Mouse (Mus musculus): ENCODE data around the gene Ap2b1. TPM values are rescaled to one million over a fixed set of nuclear protein-coding genes. Genes with fewer than 3 reads are reported as not detected.
"Not testable (repeated sequence)": the region's sequence is repeated elsewhere in the genome, so short reads cannot be mapped to it uniquely, and the experiment has no call there.

Gene Ap2b1
- total and polyA plus RNA-seq, 2 experiments = 16.3 to 25.4 TPM

- H3K4me3 ChIP-seq (ENCODE audit: insufficient read depth, low read depth, low read length) = no peak overlapping the region
- no peaks in the 10 kb centered on the region; the same call in 1 of the 2 replicates for H3K4me1 ChIP-seq (ENCODE audit: control insufficient read depth, insufficient read depth, low read length)
- peaks cover 6% of the 10 kb centered on the region; the same call in 1 of the 2 replicates for H3K79me2 ChIP-seq (ENCODE audit: control insufficient read depth, insufficient read depth, low read length)
- DNase-seq (ENCODE audit: extremely low read depth, low read depth, low spot score) = no peak
- H3K27ac ChIP-seq (replicated peaks; ENCODE audit: insufficient read depth, low read depth, low read length) = no peak overlapping the region
- WGBS = 72% methylated on average over 5 of the region's 5 CpGs
- TF ChIP-seq CTCF (IDR thresholded peaks at IDR 0.05; ENCODE audit: low read depth, low read length) (no peak), POLR2A (IDR thresholded peaks at IDR 0.05; ENCODE audit: extremely low read depth, insufficient read depth, low read length) (no peak)
- peaks cover 16% of the 10 kb centered on the region for H3K36me3 ChIP-seq (ENCODE audit: control insufficient read depth, insufficient read depth, low read length)
- H3K27me3 ChIP-seq (ENCODE audit: control insufficient read depth, insufficient read depth, low read length) = no peaks in the 10 kb centered on the region
- H3K9ac ChIP-seq (ENCODE audit: low read depth, low read length) = no peak overlapping the region
Observed at GRCm38 (mm10) chr11:83312471-83312870, 13.6 kb downstream of the Ap2b1 start.

DNA sequence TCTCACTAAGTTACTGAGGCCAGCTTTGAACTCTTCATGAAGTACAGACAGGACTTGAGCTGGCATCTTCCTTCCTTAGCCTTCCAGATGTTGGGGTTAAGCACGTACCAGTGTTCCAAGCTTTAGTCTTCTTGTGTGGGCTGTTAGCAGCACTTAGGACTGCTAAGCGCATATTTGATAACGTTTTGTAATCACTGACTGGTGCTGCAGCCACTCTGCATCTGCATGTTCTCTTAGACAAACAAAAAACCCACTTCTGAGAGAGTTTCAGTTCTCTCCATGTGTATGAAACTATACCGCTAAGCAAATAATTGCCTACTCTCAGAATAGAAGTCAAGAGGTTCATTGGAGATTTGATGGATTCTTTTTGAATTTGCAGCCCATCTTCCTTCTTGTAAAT lies 20.2 kb downstream of the Ap2b1 start:
- Histone ChIP-seq H3K27me3 (ENCODE audit: control insufficient read depth, insufficient read depth, low read length) (no peaks in the 10 kb centered on the region), H3K4me3 (ENCODE audit: insufficient read depth, low read depth, low read length) (no peak overlapping the region), H3K36me3 (ENCODE audit: control insufficient read depth, insufficient read depth, low read length) (peaks cover 34% of the 10 kb centered on the region), H3K9ac (ENCODE audit: low read depth, low read length) (no peak overlapping the region), H3K27ac (replicated peaks; ENCODE audit: insufficient read depth, low read depth, low read length) (no peak overlapping the region), H3K79me2 (ENCODE audit: control insufficient read depth, insufficient read depth, low read length) (peaks cover 2% of the 10 kb centered on the region), H3K4me1 (ENCODE audit: control insufficient read depth, insufficient read depth, low read length) (no peaks in the 10 kb centered on the region; the same call in 1 of the 2 replicates)
- TF ChIP-seq CTCF (IDR thresholded peaks at IDR 0.05; ENCODE audit: low read depth, low read length) (no peak), POLR2A (IDR thresholded peaks at IDR 0.05; ENCODE audit: extremely low read depth, insufficient read depth, low read length) (no peak)
- no peak for DNase-seq (ENCODE audit: extremely low read depth, low read depth, low spot score)
- WGBS = 43% methylated on average over 4 of the region's 4 CpGs

GRCm38 (mm10) chr11:83326692-83327091 lies 27.9 kb downstream of the Ap2b1 start:
- 92% methylated on average over 3 of the region's 3 CpGs for WGBS
- H3K36me3 ChIP-seq (ENCODE audit: control insufficient read depth, insufficient read depth, low read length) = peaks cover 60% of the 10 kb centered on the region

GRCm38 (mm10) chr11:83327427-83327826 lies 28.6 kb downstream of the Ap2b1 start:
- Histone ChIP-seq H3K36me3 (ENCODE audit: control insufficient read depth, insufficient read depth, low read length) (peaks cover 53% of the 10 kb centered on the region), H3K79me2 (ENCODE audit: control insufficient read depth, insufficient read depth, low read length) (no peaks in the 10 kb centered on the region; the same call in 1 of the 2 replicates), H3K4me3 (ENCODE audit: insufficient read depth, low read depth, low read length) (no peak overlapping the region), H3K27ac (replicated peaks; ENCODE audit: insufficient read depth, low read depth, low read length) (no peak overlapping the region), H3K9ac (ENCODE audit: low read depth, low read length) (no peak overlapping the region), H3K27me3 (ENCODE audit: control insufficient read depth, insufficient read depth, low read length) (no peaks in the 10 kb centered on the region), H3K4me1 (ENCODE audit: control insufficient read depth, insufficient read depth, low read length) (no peaks in the 10 kb centered on the region)
- TF ChIP-seq POLR2A (IDR thresholded peaks at IDR 0.05; ENCODE audit: extremely low read depth, insufficient read depth, low read length) (no peak), CTCF (IDR thresholded peaks at IDR 0.05; ENCODE audit: low read depth, low read length) (no peak)
- 69% methylated on average over 3 of the region's 3 CpGs for WGBS
- peak; percentile 24 for DNase-seq (ENCODE audit: extremely low read depth, low read depth, low spot score)

More at GRCm38 (mm10) chr11:83326692-83327091, 27.9 kb downstream of the Ap2b1 start:
- H3K27ac ChIP-seq (replicated peaks; ENCODE audit: insufficient read depth, low read depth, low read length); H3K27me3 ChIP-seq (ENCODE audit: control insufficient read depth, insufficient read depth, low read length); H3K4me1 ChIP-seq (ENCODE audit: control insufficient read depth, insufficient read depth, low read length); H3K4me3 ChIP-seq (ENCODE audit: insufficient read depth, low read depth, low read length); DNase-seq (ENCODE audit: extremely low read depth, low read depth, low spot score); H3K9ac ChIP-seq (ENCODE audit: low read depth, low read length); H3K79me2 ChIP-seq (ENCODE audit: control insufficient read depth, insufficient read depth, low read length): not testable (repeated sequence)

- H3K27me3 ChIP-seq (ENCODE audit: control insufficient read depth, insufficient read depth, low read length) = no peaks in the 10 kb centered on the region
- no peak overlapping the region for H3K27ac ChIP-seq (replicated peaks; ENCODE audit: insufficient read depth, low read depth, low read length)
- WGBS = 91% methylated on average over 7 of the region's 7 CpGs
- TF ChIP-seq POLR2A (IDR thresholded peaks at IDR 0.05; ENCODE audit: extremely low read depth, insufficient read depth, low read length) (no peak), CTCF (IDR thresholded peaks at IDR 0.05; ENCODE audit: low read depth, low read length) (no peak)
- H3K4me3 ChIP-seq (ENCODE audit: insufficient read depth, low read depth, low read length) = no peak overlapping the region
- no peak overlapping the region for H3K9ac ChIP-seq (ENCODE audit: low read depth, low read length)
- DNase-seq (ENCODE audit: extremely low read depth, low read depth, low spot score) = no peak
- H3K79me2 ChIP-seq (ENCODE audit: control insufficient read depth, insufficient read depth, low read length) = no peaks in the 10 kb centered on the region
- H3K4me1 ChIP-seq (ENCODE audit: control insufficient read depth, insufficient read depth, low read length) = no peaks in the 10 kb centered on the region
- peaks cover 55% of the 10 kb centered on the region for H3K36me3 ChIP-seq (ENCODE audit: control insufficient read depth, insufficient read depth, low read length)
Observed at GRCm38 (mm10) chr11:83335826-83336225, 37.0 kb downstream of the Ap2b1 start.

DNA sequence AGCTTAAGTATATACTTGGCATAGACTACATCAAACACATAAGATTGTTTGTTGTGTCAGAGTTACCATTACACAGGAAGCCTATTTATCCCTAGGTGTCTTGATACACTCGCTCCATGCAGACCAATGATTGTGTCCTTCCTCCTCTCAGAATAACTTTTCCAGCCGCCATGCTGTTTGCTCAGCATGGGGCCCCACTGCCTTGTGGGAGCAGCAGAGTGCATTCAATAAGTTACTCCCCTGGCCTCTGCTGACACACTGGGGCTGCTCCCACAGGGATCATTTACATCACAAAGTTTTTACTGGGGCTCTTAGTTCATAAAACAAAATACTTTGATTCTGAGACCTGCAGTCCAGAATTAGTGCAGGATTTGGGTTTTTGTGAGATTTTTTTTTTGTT lies 40.9 kb downstream of the Ap2b1 start:
- H3K4me1 ChIP-seq (ENCODE audit: control insufficient read depth, insufficient read depth, low read length) = no peaks in the 10 kb centered on the region
- H3K27me3 ChIP-seq (ENCODE audit: control insufficient read depth, insufficient read depth, low read length) = no peaks in the 10 kb centered on the region
- no peak overlapping the region for H3K9ac ChIP-seq (ENCODE audit: low read depth, low read length)
- no peak for TF ChIP-seq CTCF (IDR thresholded peaks at IDR 0.05; ENCODE audit: low read depth, low read length)
- no peak for TF ChIP-seq POLR2A (IDR thresholded peaks at IDR 0.05; ENCODE audit: extremely low read depth, insufficient read depth, low read length)
- H3K79me2 ChIP-seq (ENCODE audit: control insufficient read depth, insufficient read depth, low read length) = no peaks in the 10 kb centered on the region
- DNase-seq (ENCODE audit: extremely low read depth, low read depth, low spot score) = no peak
- no peak overlapping the region for H3K4me3 ChIP-seq (ENCODE audit: insufficient read depth, low read depth, low read length)
- no peak overlapping the region for H3K27ac ChIP-seq (replicated peaks; ENCODE audit: insufficient read depth, low read depth, low read length)
- H3K36me3 ChIP-seq (ENCODE audit: control insufficient read depth, insufficient read depth, low read length) = peaks cover 69% of the 10 kb centered on the region
- WGBS = 93% methylated on average over 2 of the region's 2 CpGs

Data from liver, adult 2 months (tissue).